Mouse (Mus musculus): ENCODE measurements around the gene Iqsec3. TPM values are rescaled to one million over a fixed set of nuclear protein-coding genes. Genes with fewer than 3 reads are reported as not detected.

The Iqsec3 gene
- polyA plus RNA-seq (2015; fragmentation: Nextera tagmentation; extraction: Ambion mirVana) = 0.21 and 0.27 TPM in 2 replicates

- no peaks in the 10 kb centered on the region for H3K36me3 ChIP-seq
- peak within 1 kb of the TSS; percentile 82 for H3K4me2 ChIP-seq
- H3K4me3 ChIP-seq = peak within 1 kb of the TSS; percentile 43
- under 1% methylated on average over 60 of the region's 65 CpGs for WGBS
- H3K27ac ChIP-seq = no peak within 1 kb of the TSS
- H3K4me1 ChIP-seq = peaks cover 8% of the 10 kb centered on the region
- peaks cover 54% of the 10 kb centered on the region for H3K27me3 ChIP-seq
- ATAC-seq (ENCODE audit: insufficient number of reproducible peaks, insufficient read depth, low FRiP score, low TSS enrichment, low read depth) = peak; percentile 87
- no peaks in the 10 kb centered on the region for H3K9me3 ChIP-seq
- no peak within 1 kb of the TSS for H3K9ac ChIP-seq
Measured at GRCm38 (mm10) chr6:121473093-121473821, at the start of gene Iqsec3. Gene Iqsec3, minus strand, starts transcription at chr6:121473678.

DNA sequence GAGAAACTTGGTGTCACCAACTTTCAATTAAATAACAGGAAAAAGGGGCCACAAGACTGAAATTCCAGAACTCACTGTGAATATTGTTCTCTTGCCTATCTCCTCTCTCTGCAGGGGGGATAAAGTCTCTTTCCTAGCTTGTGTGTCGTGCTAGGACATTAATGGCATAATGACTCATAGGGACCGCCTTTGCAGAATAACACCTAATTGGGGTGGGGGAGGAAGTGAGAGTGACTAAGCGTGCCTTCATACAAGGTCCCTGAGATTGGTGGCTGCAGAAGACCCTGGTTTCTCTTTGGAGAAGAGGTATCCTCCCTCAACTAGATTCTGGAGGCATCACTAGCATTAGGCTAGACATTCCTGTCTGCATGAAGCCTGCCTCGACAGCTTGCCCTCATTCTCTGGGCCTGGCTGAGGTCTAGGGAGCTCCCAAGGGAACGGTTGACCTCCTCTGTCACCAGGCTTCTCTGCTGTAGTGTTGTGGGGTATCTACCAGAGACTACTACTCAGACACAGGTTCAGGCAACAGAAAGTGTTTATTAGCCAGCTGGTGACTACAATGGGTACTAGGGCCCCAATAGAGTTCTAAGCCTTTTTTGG lies 48.7 kb upstream of the Iqsec3 start:
- no peaks in the 10 kb centered on the region for H3K9me3 ChIP-seq
- no peaks in the 10 kb centered on the region for H3K27me3 ChIP-seq
- no peak overlapping the region for H3K27ac ChIP-seq
- H3K4me2 ChIP-seq = no peak overlapping the region
- no peak for ATAC-seq (ENCODE audit: insufficient number of reproducible peaks, insufficient read depth, low FRiP score, low TSS enrichment, low read depth)
- WGBS = 78% methylated on average over 5 of the region's 5 CpGs
- no peak overlapping the region for H3K4me3 ChIP-seq
- H3K9ac ChIP-seq = no peak overlapping the region
- no peaks in the 10 kb centered on the region for H3K4me1 ChIP-seq
- H3K36me3 ChIP-seq = no peaks in the 10 kb centered on the region

GRCm38 (mm10) chr6:121521030-121521429 lies 47.6 kb upstream of the Iqsec3 start:
- 79% methylated on average over 3 of the region's 3 CpGs for WGBS
- no peak overlapping the region for H3K4me3 ChIP-seq
- H3K27me3 ChIP-seq = no peaks in the 10 kb centered on the region
- H3K4me1 ChIP-seq = no peaks in the 10 kb centered on the region
- H3K27ac ChIP-seq = no peak overlapping the region
- H3K9me3 ChIP-seq = no peaks in the 10 kb centered on the region
- no peak overlapping the region for H3K4me2 ChIP-seq
- H3K9ac ChIP-seq = no peak overlapping the region
- no peaks in the 10 kb centered on the region for H3K36me3 ChIP-seq
- ATAC-seq (ENCODE audit: insufficient number of reproducible peaks, insufficient read depth, low FRiP score, low TSS enrichment, low read depth) = no peak

DNA sequence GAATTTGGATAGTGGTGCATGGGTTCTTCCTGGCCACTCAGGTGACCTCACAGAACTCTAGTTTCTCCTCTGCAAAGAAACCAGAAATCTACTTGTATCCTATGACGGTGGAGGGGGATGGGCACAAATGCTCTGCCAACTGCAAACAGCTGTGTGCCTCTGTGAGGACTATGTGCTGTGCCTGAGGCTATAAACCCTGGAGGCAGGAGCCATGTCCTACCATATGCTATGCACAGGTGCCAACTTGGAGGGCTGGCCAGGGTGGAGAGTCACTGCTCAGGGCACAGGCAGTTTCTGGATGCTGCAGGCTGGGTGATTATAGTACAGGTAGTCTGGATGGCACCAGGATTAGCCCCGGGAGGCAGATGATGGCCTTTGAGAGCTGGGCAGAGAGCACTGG lies 46.4 kb upstream of the Iqsec3 start:
- 58% methylated on average over 2 of the region's 2 CpGs for WGBS
- Histone ChIP-seq H3K27me3 (no peaks in the 10 kb centered on the region), H3K9ac (no peak overlapping the region), H3K36me3 (no peaks in the 10 kb centered on the region), H3K4me3 (no peak overlapping the region), H3K9me3 (no peaks in the 10 kb centered on the region), H3K27ac (no peak overlapping the region), H3K4me1 (no peaks in the 10 kb centered on the region), H3K4me2 (no peak overlapping the region)
- ATAC-seq (ENCODE audit: insufficient number of reproducible peaks, insufficient read depth, low FRiP score, low TSS enrichment, low read depth) = no peak

GRCm38 (mm10) chr6:121519266-121519810 lies 45.9 kb upstream of the Iqsec3 start:
- WGBS = 77% methylated on average over 5 of the region's 5 CpGs
- Histone ChIP-seq H3K27ac (no peak overlapping the region), H3K9ac (no peak overlapping the region), H3K4me1 (no peaks in the 10 kb centered on the region), H3K27me3 (no peaks in the 10 kb centered on the region), H3K9me3 (no peaks in the 10 kb centered on the region), H3K36me3 (no peaks in the 10 kb centered on the region), H3K4me2 (no peak overlapping the region), H3K4me3 (no peak overlapping the region)
- ATAC-seq (ENCODE audit: insufficient number of reproducible peaks, insufficient read depth, low FRiP score, low TSS enrichment, low read depth) = no peak

- no peaks in the 10 kb centered on the region for H3K9me3 ChIP-seq
- no peak overlapping the region for H3K4me2 ChIP-seq
- 80% methylated on average over 6 of the region's 6 CpGs for WGBS
- H3K36me3 ChIP-seq = no peaks in the 10 kb centered on the region
- H3K4me3 ChIP-seq = no peak overlapping the region
- no peaks in the 10 kb centered on the region for H3K27me3 ChIP-seq
- no peak for ATAC-seq (ENCODE audit: insufficient number of reproducible peaks, insufficient read depth, low FRiP score, low TSS enrichment, low read depth)
- no peak overlapping the region for H3K9ac ChIP-seq
- H3K27ac ChIP-seq = no peak overlapping the region
- no peaks in the 10 kb centered on the region for H3K4me1 ChIP-seq
Measured at GRCm38 (mm10) chr6:121517726-121518125, 44.2 kb upstream of the Iqsec3 start.

DNA sequence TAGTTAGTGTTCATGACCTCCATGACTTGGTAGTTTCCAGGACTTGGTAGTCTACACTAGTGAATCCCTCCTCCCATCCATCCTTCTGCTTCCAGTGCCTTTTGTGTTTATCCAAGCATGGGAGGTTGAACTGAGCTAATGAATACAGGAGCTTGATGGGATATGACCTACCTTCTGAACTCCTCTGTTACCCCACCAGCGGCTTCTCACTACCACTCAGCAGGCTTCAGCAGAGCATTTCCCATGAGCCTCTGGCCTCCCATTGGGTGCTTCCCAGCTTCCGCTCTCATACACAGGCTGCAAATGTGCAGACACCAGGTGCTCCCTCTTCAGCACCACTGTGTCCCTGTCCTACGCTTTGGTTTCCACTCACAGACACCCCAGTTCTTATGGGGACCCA lies 36.9 kb upstream of the Iqsec3 start:
- Histone ChIP-seq H3K4me2 (no peak overlapping the region), H3K9ac (no peak overlapping the region), H3K27ac (no peak overlapping the region), H3K27me3 (no peaks in the 10 kb centered on the region), H3K4me3 (no peak overlapping the region), H3K4me1 (no peaks in the 10 kb centered on the region), H3K9me3 (no peaks in the 10 kb centered on the region), H3K36me3 (no peaks in the 10 kb centered on the region)
- no peak for ATAC-seq (ENCODE audit: insufficient number of reproducible peaks, insufficient read depth, low FRiP score, low TSS enrichment, low read depth)
- 84% methylated on average over 3 of the region's 3 CpGs for WGBS

DNA sequence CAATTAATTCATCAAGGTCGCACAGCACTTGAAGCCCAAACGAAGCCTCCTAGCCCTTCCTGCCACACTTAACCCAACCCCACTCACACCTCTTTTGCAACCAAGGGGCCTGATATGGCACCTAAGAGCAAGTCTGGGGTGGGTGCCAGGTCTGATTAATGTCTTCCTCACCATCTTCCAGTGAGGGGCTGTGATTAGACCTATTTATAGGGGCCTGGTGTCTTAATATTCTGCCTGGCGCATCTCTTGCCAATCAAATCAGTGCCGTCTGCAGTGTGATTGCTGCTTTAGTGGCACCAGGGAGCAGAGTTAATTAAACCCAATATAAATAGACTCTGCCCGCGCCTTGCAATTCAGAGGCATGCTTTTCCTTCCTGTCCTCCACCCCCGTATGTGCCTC lies 36.4 kb upstream of the Iqsec3 start:
- Histone ChIP-seq H3K36me3 (no peaks in the 10 kb centered on the region), H3K9me3 (no peaks in the 10 kb centered on the region), H3K4me2 (no peak overlapping the region), H3K27me3 (no peaks in the 10 kb centered on the region), H3K27ac (no peak overlapping the region), H3K4me1 (no peaks in the 10 kb centered on the region), H3K9ac (no peak overlapping the region), H3K4me3 (no peak overlapping the region)
- WGBS = 80% methylated on average over 7 of the region's 7 CpGs
- no peak for ATAC-seq (ENCODE audit: insufficient number of reproducible peaks, insufficient read depth, low FRiP score, low TSS enrichment, low read depth)

DNA sequence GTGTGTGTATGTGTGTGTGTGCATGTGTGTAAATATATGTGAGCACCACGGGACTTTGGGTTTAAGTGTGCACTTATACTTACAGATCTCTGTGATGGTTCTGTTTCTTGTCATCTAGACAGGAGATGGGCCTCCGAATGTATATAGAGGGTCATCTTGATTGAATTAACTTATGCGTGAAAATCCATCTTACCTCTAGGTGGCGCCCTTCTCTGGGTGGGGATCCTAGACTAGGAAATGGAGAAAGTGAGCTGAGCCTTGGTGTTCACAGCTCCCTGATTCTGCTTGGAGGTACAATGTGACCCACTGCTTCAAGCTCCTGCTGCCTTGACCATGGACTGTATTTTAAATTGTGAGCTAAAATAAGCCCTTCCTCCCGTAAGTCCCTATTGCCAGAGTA lies 34.8 kb upstream of the Iqsec3 start:
- no peak overlapping the region for H3K9ac ChIP-seq
- no peak overlapping the region for H3K27ac ChIP-seq
- H3K4me3 ChIP-seq = no peak overlapping the region
- H3K36me3 ChIP-seq = no peaks in the 10 kb centered on the region
- H3K27me3 ChIP-seq = no peaks in the 10 kb centered on the region
- H3K9me3 ChIP-seq = no peaks in the 10 kb centered on the region
- H3K4me1 ChIP-seq = no peaks in the 10 kb centered on the region
- no peak for ATAC-seq (ENCODE audit: insufficient number of reproducible peaks, insufficient read depth, low FRiP score, low TSS enrichment, low read depth)
- H3K4me2 ChIP-seq = no peak overlapping the region
- WGBS = 56% methylated on average over 5 of the region's 5 CpGs

- H3K4me3 ChIP-seq = no peak overlapping the region
Measured at GRCm38 (mm10) chr6:121501044-121501638, 27.7 kb upstream of the Iqsec3 start.

GRCm38 (mm10) chr6:121499856-121500255 lies 26.4 kb upstream of the Iqsec3 start:
- Histone ChIP-seq H3K9ac (no peak overlapping the region), H3K36me3 (no peaks in the 10 kb centered on the region), H3K9me3 (no peaks in the 10 kb centered on the region), H3K4me1 (no peaks in the 10 kb centered on the region), H3K27ac (no peak overlapping the region), H3K4me3 (no peak overlapping the region), H3K27me3 (no peaks in the 10 kb centered on the region; the same call in 1 of the 2 replicates), H3K4me2 (no peak overlapping the region)
- ATAC-seq (ENCODE audit: insufficient number of reproducible peaks, insufficient read depth, low FRiP score, low TSS enrichment, low read depth) = no peak
- 70% methylated on average over 3 of the region's 3 CpGs for WGBS

More at GRCm38 (mm10) chr6:121501044-121501638, 27.7 kb upstream of the Iqsec3 start:
- no peaks in the 10 kb centered on the region for H3K4me1 ChIP-seq
- H3K9ac ChIP-seq = no peak overlapping the region
- no peak for ATAC-seq (ENCODE audit: insufficient number of reproducible peaks, insufficient read depth, low FRiP score, low TSS enrichment, low read depth)
- 66% methylated on average over 3 of the region's 3 CpGs for WGBS
- H3K36me3 ChIP-seq = no peaks in the 10 kb centered on the region
- H3K9me3 ChIP-seq = no peaks in the 10 kb centered on the region
- no peak overlapping the region for H3K27ac ChIP-seq
- H3K4me2 ChIP-seq = no peak overlapping the region
- H3K27me3 ChIP-seq = no peaks in the 10 kb centered on the region; the same call in 1 of the 2 replicates

Measured in embryonic facial prominence, embryonic 13.5 days (tissue).